Mouse (Mus musculus): Measurements from ENCODE around the gene Dnm3.

GRCm38 (mm10) chr1:162295443-162295842 is 182.4 kb downstream of the Dnm3 start:
- TF ChIP-seq MYOG (IDR thresholded peaks at IDR 0.05; ENCODE audit: control insufficient read depth in 1 of 3, insufficient read depth in 1 of 3, insufficient read length in 2 of 3, low read depth in 2 of 3) (no peak), REST (IDR thresholded peaks at IDR 0.05; ENCODE audit: insufficient read depth, insufficient read length) (no peak), POLR2AphosphoS2 (IDR thresholded peaks at IDR 0.05; ENCODE audit: insufficient read length, low read depth) (no peak), POLR2A (IDR thresholded peaks at IDR 0.05; ENCODE audit: insufficient read length, low read depth) (no peak), TCF3 (IDR thresholded peaks at IDR 0.05; ENCODE audit: insufficient read length, low read depth) (no peak)
